Comparison of ENCODE assay signal across 8 mouse cellular contexts in genomic region chr17:88064347-88065030, GRCm38 (mm10). TPM values are rescaled to one million over a fixed set of nuclear protein-coding genes. Genes with fewer than 3 reads are reported as not detected.
DNase-seq lines count a peak whose midpoint lies in the region; ATAC-seq and TF ChIP-seq lines count a peak whose summit lies in the region.

No protein-coding gene starts in this region.

- peak overlapping the region; percentile 100 for H3K27ac ChIP-seq in embryonic facial prominence, embryonic 12.5 days
- H3K27ac ChIP-seq in heart, embryonic 10.5 days: peak overlapping the region; percentile 99
- H3K27ac ChIP-seq in kidney, embryonic 14.5 days (ENCODE audit: low read depth, low read length): peak overlapping the region; percentile 100
- peak overlapping the region; percentile 100 for H3K27ac ChIP-seq in midbrain, postnatal 0 days (ENCODE audit: low read depth, low read length)
- H3K27ac ChIP-seq in stomach, embryonic 14.5 days (ENCODE audit: low read length): peak overlapping the region; percentile 100

- H3K36me3 ChIP-seq in embryonic facial prominence, embryonic 12.5 days: no peaks in the 10 kb centered on the region
- 0 out of 2 replicates have a peak, but pooled peaks cover 5% of the 10 kb centered on the region for H3K36me3 ChIP-seq in heart, embryonic 10.5 days
- no peaks in the 10 kb centered on the region for H3K36me3 ChIP-seq in kidney, embryonic 14.5 days (ENCODE audit: control insufficient read depth, insufficient read depth, low read length)
- H3K36me3 ChIP-seq in midbrain, postnatal 0 days (ENCODE audit: insufficient read depth, low read length): no peaks in the 10 kb centered on the region
- H3K36me3 ChIP-seq in stomach, embryonic 14.5 days (ENCODE audit: control insufficient read depth, insufficient read depth, low read length): no peaks in the 10 kb centered on the region

- no peak for ATAC-seq in embryonic facial prominence, embryonic 12.5 days (ENCODE audit: insufficient number of reproducible peaks, insufficient read depth, low FRiP score, low TSS enrichment)
- peak; percentile 21 for ATAC-seq in kidney, embryonic 14.5 days (ENCODE audit: low FRiP score, low TSS enrichment)
- ATAC-seq in midbrain, postnatal 0 days (ENCODE audit: low FRiP score): peak; percentile 45
- ATAC-seq in stomach, embryonic 14.5 days (ENCODE audit: insufficient number of reproducible peaks, insufficient read depth, low FRiP score, low read depth): peak; percentile 10; the same call in 1 of the 2 replicates

- peak overlapping the region; percentile 100 for H3K9ac ChIP-seq in embryonic facial prominence, embryonic 12.5 days
- peak overlapping the region; percentile 100 for H3K9ac ChIP-seq in kidney, embryonic 14.5 days (ENCODE audit: low read depth, low read length)
- peak overlapping the region; percentile 98 for H3K9ac ChIP-seq in midbrain, postnatal 0 days (replicated peaks; ENCODE audit: low read length, poor library complexity, severe bottlenecking)
- H3K9ac ChIP-seq in stomach, embryonic 14.5 days (replicated peaks; ENCODE audit: low read depth, low read length): peak overlapping the region; percentile 100

- under 1% methylated on average over 42 of the region's 67 CpGs for WGBS in embryonic facial prominence, embryonic 12.5 days
- 5% methylated on average over 38 of the region's 67 CpGs for WGBS in heart, embryonic 10.5 days
- WGBS in kidney, embryonic 14.5 days: under 1% methylated on average over 33 of the region's 67 CpGs
- WGBS in midbrain, postnatal 0 days: under 1% methylated on average over 23 of the region's 67 CpGs
- whole genome bisulfite sequencing in stomach, embryonic 14.5 days: 0% methylated on average over 56 of the region's 67 CpGs

- no peaks in the 10 kb centered on the region for H3K27me3 ChIP-seq in embryonic facial prominence, embryonic 12.5 days
- no peaks in the 10 kb centered on the region for H3K27me3 ChIP-seq in heart, embryonic 10.5 days (ENCODE audit: insufficient read depth, poor library complexity, severe bottlenecking)
- no peaks in the 10 kb centered on the region for H3K27me3 ChIP-seq in kidney, embryonic 14.5 days (ENCODE audit: control insufficient read depth, insufficient read depth, low read length)
- H3K27me3 ChIP-seq in midbrain, postnatal 0 days (ENCODE audit: insufficient read depth, low read length): no peaks in the 10 kb centered on the region
- H3K27me3 ChIP-seq in stomach, embryonic 14.5 days (ENCODE audit: control insufficient read depth, insufficient read depth, low read length): no peaks in the 10 kb centered on the region

- TF ChIP-seq CTCF in midbrain, postnatal 0 days (IDR thresholded peaks at IDR 0.05): no peak

- H3K4me2 ChIP-seq in embryonic facial prominence, embryonic 12.5 days (replicated peaks): peak overlapping the region; percentile 63
- peak overlapping the region; percentile 75 for H3K4me2 ChIP-seq in kidney, embryonic 14.5 days (replicated peaks; ENCODE audit: low read depth, low read length)
- peak overlapping the region; percentile 60 for H3K4me2 ChIP-seq in midbrain, postnatal 0 days (ENCODE audit: low read depth, low read length, poor library complexity, severe bottlenecking)
- H3K4me2 ChIP-seq in stomach, embryonic 14.5 days (replicated peaks; ENCODE audit: low read depth, low read length): peak overlapping the region; percentile 72

- H3K9me3 ChIP-seq in embryonic facial prominence, embryonic 12.5 days: no peaks in the 10 kb centered on the region
- H3K9me3 ChIP-seq in heart, embryonic 10.5 days: no peaks in the 10 kb centered on the region
- H3K9me3 ChIP-seq in kidney, embryonic 14.5 days (ENCODE audit: control insufficient read depth, low read length): no peaks in the 10 kb centered on the region
- H3K9me3 ChIP-seq in midbrain, postnatal 0 days (ENCODE audit: low read length): no peaks in the 10 kb centered on the region
- H3K9me3 ChIP-seq in stomach, embryonic 14.5 days (ENCODE audit: control insufficient read depth, low read depth, low read length): no peaks in the 10 kb centered on the region

- peak overlapping the region; percentile 98 for H3K4me3 ChIP-seq in embryonic facial prominence, embryonic 12.5 days
- H3K4me3 ChIP-seq in heart, embryonic 10.5 days: peak overlapping the region; percentile 99
- peak overlapping the region; percentile 98 for H3K4me3 ChIP-seq in kidney, embryonic 14.5 days (ENCODE audit: low read length)
- peak overlapping the region; percentile 100 for H3K4me3 ChIP-seq in midbrain, postnatal 0 days (ENCODE audit: low read depth, low read length)
- peak overlapping the region; percentile 97 for H3K4me3 ChIP-seq in stomach, embryonic 14.5 days (ENCODE audit: low read depth, low read length)

- DNase-seq in A20 (ENCODE audit: low read depth, low spot score) (peak; percentile 85), liver (peak; percentile 78)
- DNase-seq in adrenal gland, postnatal 14 days: peak; percentile 84
- peak; percentile 78 for DNase-seq in heart, embryonic 10.5 days (ENCODE audit: low spot score)
- DNase-seq in midbrain, postnatal 0 days (ENCODE audit: low spot score): peak; percentile 53

- peaks cover 8% of the 10 kb centered on the region for H3K4me1 ChIP-seq in embryonic facial prominence, embryonic 12.5 days
- H3K4me1 ChIP-seq in heart, embryonic 10.5 days: peaks cover 7% of the 10 kb centered on the region; the same call in 1 of the 2 replicates
- H3K4me1 ChIP-seq in kidney, embryonic 14.5 days (ENCODE audit: control insufficient read depth, insufficient read depth, low read length): peaks cover 8% of the 10 kb centered on the region; the same call in 1 of the 2 replicates
- no peaks in the 10 kb centered on the region; the same call in 1 of the 2 replicates for H3K4me1 ChIP-seq in midbrain, postnatal 0 days (ENCODE audit: insufficient read depth, low read length)
- H3K4me1 ChIP-seq in stomach, embryonic 14.5 days (ENCODE audit: control insufficient read depth, insufficient read depth, low read length): peaks cover 8% of the 10 kb centered on the region; the same call in 1 of the 2 replicates

RNA-seq across cellular contexts. Expression of gene Fbxo11, which starts 0.6 kb away (rescaled TPM):
- total RNA-seq in adrenal gland, postnatal 14 days (2021): 58.5 and 61.7 TPM in 2 replicates
- polyA plus RNA-seq in embryonic facial prominence, embryonic 12.5 days (2016; fragmentation: Nextera tagmentation; extraction: Ambion mirVana): 25.0 and 27.6 TPM in 2 replicates
- 11.0 TPM in 2 replicates for polyA plus RNA-seq in heart, embryonic 10.5 days (2016; fragmentation: Nextera tagmentation; extraction: Ambion mirVana)
- polyA plus RNA-seq in kidney, embryonic 14.5 days (2014; fragmentation: Nextera tagmentation; extraction: Ambion mirVana): 26.7 and 28.0 TPM in 2 replicates
- 48.5 and 76.9 TPM in 2 replicates for total RNA-seq in midbrain, postnatal 0 days (2014; rRNA removed)
- polyA plus RNA-seq in midbrain, postnatal 0 days (2015; fragmentation: Nextera tagmentation; extraction: Ambion mirVana): 22.3 and 27.7 TPM in 2 replicates
- polyA plus RNA-seq in stomach, embryonic 14.5 days (2014; fragmentation: Nextera tagmentation; extraction: Ambion mirVana): 24.2 and 26.0 TPM in 2 replicates
